Mouse (Mus musculus): ENCODE data around the gene Mapk8ip2. TPM values are rescaled to one million over a fixed set of nuclear protein-coding genes. Genes with fewer than 3 reads are reported as not detected.

Gene Mapk8ip2
- polyA plus RNA-seq, 1 experiment from 2014 or later = not detected

DNA sequence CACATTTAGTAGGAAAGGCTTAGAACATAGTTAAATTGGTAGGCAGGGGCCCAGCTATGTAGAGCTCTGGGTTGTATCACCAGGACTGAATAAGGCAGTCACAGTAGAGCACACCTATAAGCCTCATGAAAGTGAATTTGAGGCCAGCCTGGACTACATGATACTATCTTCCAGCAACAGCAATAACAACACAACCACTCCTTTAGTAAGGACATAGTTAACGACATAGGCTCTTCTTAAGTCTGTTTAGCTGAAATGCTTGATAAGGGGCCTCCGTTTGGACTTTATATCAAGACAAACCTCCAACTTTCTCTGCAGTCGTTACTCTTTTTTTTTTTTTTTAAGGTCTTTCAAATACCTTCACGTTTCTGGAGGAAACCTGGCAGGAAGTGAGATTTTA lies 59.0 kb downstream of the Mapk8ip2 start:
- H3K4me1 ChIP-seq (ENCODE audit: insufficient read depth) = no peaks in the 10 kb centered on the region
- WGBS (ENCODE audit: insufficient replicate concordance) = 48% methylated on average over 4 of the region's 4 CpGs
- DNase-seq (no peak), ATAC-seq (peak; percentile 60; the same call in 1 of the 2 replicates)
- H3K27ac ChIP-seq (ENCODE audit: low read depth) = no peak overlapping the region
- H3K9me3 ChIP-seq (ENCODE audit: low read length) = no peaks in the 10 kb centered on the region
- no peak overlapping the region for H3K9ac ChIP-seq (replicated peaks)
- no peak overlapping the region for H3K4me3 ChIP-seq (ENCODE audit: low read depth, low read length)
- H3K4me2 ChIP-seq (ENCODE audit: low read depth, low read length) = no peak overlapping the region
- no peaks in the 10 kb centered on the region for H3K27me3 ChIP-seq (ENCODE audit: insufficient read depth, low read length)
- H3K36me3 ChIP-seq (replicated peaks; ENCODE audit: insufficient read depth, low read length) = no peaks in the 10 kb centered on the region
- peak; percentile 84 for TF ChIP-seq EP300 (IDR thresholded peaks at IDR 0.05; ENCODE audit: low read depth)
- TF ChIP-seq CTCF (IDR thresholded peaks at IDR 0.05; ENCODE audit: low read depth) = no peak

Other genes with a start within 250 kb of the Mapk8ip2 start
- gene Ppp6r2, start 242.4 kb upstream of the Mapk8ip2 start, polyA plus RNA-seq (2015; fragmentation: Nextera tagmentation; extraction: Ambion mirVana) = 13.9 and 18.1 TPM in 2 replicates
- gene Sbf1, start 138.6 kb upstream of the Mapk8ip2 start, polyA plus RNA-seq (2015; fragmentation: Nextera tagmentation; extraction: Ambion mirVana) = 16.5 and 17.0 TPM in 2 replicates
- gene Adm2, start 131.2 kb upstream of the Mapk8ip2 start, polyA plus RNA-seq (2015; fragmentation: Nextera tagmentation; extraction: Ambion mirVana) = 1.4 and 3.7 TPM in 2 replicates
- gene Miox, start 119.5 kb upstream of the Mapk8ip2 start, polyA plus RNA-seq (2015; fragmentation: Nextera tagmentation; extraction: Ambion mirVana) = 22.9 and 27.0 TPM in 2 replicates
- gene Lmf2, start 98.3 kb upstream of the Mapk8ip2 start, polyA plus RNA-seq (2015; fragmentation: Nextera tagmentation; extraction: Ambion mirVana) = 22.1 and 24.0 TPM in 2 replicates
- 59.4 and 59.8 TPM in 2 replicates for gene Ncaph2, start 98.2 kb upstream of the Mapk8ip2 start, polyA plus RNA-seq (2015; fragmentation: Nextera tagmentation; extraction: Ambion mirVana)
- gene Sco2, start 80.1 kb upstream of the Mapk8ip2 start, polyA plus RNA-seq (2015; fragmentation: Nextera tagmentation; extraction: Ambion mirVana) = 9.1 and 10.1 TPM in 2 replicates
- gene Tymp, start 76.9 kb upstream of the Mapk8ip2 start, polyA plus RNA-seq (2015; fragmentation: Nextera tagmentation; extraction: Ambion mirVana) = 5.8 and 7.7 TPM in 2 replicates
- 1.8 and 2.0 TPM in 2 replicates for gene Odf3b, start 74.6 kb upstream of the Mapk8ip2 start, polyA plus RNA-seq (2015; fragmentation: Nextera tagmentation; extraction: Ambion mirVana)
- gene Klhdc7b, start 69.0 kb upstream of the Mapk8ip2 start, polyA plus RNA-seq (2015; fragmentation: Nextera tagmentation; extraction: Ambion mirVana) = not detected in 2 replicates
- not detected in 2 replicates for gene Syce3, start 43.4 kb upstream of the Mapk8ip2 start, polyA plus RNA-seq (2015; fragmentation: Nextera tagmentation; extraction: Ambion mirVana)
- 10.7 and 12.4 TPM in 2 replicates for gene Cpt1b, start 28.1 kb upstream of the Mapk8ip2 start, polyA plus RNA-seq (2015; fragmentation: Nextera tagmentation; extraction: Ambion mirVana)
- 0.64 and 1.5 TPM in 2 replicates for gene C730034F03Rik, start 24.3 kb upstream of the Mapk8ip2 start, polyA plus RNA-seq (2015; fragmentation: Nextera tagmentation; extraction: Ambion mirVana)
- not detected in 2 replicates for gene Gm44502, start 24.2 kb upstream of the Mapk8ip2 start, polyA plus RNA-seq (2015; fragmentation: Nextera tagmentation; extraction: Ambion mirVana)
- gene Chkb, start 24.0 kb upstream of the Mapk8ip2 start, polyA plus RNA-seq (2015; fragmentation: Nextera tagmentation; extraction: Ambion mirVana) = 42.7 and 44.3 TPM in 2 replicates
- gene Arsa, start 23.5 kb downstream of the Mapk8ip2 start, polyA plus RNA-seq (2015; fragmentation: Nextera tagmentation; extraction: Ambion mirVana) = 4.7 and 5.5 TPM in 2 replicates
- 0.27 and 0.81 TPM in 2 replicates for gene Shank3, start 45.7 kb downstream of the Mapk8ip2 start, polyA plus RNA-seq (2015; fragmentation: Nextera tagmentation; extraction: Ambion mirVana)
- 0.09 TPM in 1 of 2 replicates, not detected in the other for gene Acr, start 114.4 kb downstream of the Mapk8ip2 start, polyA plus RNA-seq (2015; fragmentation: Nextera tagmentation; extraction: Ambion mirVana)
- 2.8 and 3.2 TPM in 2 replicates for gene Rabl2, start 138.0 kb downstream of the Mapk8ip2 start, polyA plus RNA-seq (2015; fragmentation: Nextera tagmentation; extraction: Ambion mirVana)